Mouse (Mus musculus): Measurements from ENCODE around the gene Csnk1e. TPM values are rescaled to one million over a fixed set of nuclear protein-coding genes. Genes with fewer than 3 reads are reported as not detected.
A peak's percentile ranks its signal among the peaks of the same experiment; 100 is the strongest.
"Not testable (repeated sequence)": the region's sequence is repeated elsewhere in the genome, so short reads cannot be mapped to it uniquely, and the experiment has no call there.

Csnk1e gene
- polyA plus RNA-seq, 1 experiment from 2014 or later = 71.5 TPM

DNA sequence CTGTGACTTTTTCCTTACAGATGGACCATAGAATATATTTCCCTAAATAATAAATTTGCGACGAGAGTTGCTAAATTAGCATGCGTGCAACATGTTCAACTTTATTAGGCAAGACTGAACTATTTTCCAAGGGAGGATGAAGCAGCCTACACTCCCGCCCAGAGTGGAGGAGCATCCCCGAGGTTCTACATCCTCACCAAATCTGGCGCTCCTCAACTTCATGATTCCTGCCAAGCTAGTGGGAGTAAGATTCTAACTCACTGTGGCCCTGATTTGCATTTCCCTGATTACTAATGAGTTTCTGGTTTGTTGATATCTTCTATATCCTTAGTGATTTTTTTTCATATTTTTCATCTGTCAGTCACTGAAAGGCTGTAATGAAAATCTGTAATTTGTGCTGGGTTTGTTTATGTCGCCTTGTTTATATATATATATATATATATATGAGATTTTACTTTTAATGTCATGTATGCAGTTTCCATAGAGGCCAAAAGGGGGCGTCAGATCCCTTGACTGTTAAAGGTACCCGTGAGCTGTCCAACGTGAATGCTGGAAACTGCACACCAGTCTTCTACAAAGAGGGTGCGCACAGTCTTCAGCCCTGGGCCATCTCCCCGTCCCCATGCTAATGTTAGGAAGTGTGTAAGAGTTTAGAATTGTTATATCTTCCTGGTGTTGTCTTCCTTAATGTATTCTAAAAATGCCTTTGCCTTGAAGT is 18.4 kb upstream of the Csnk1e start:
- WGBS = 61% methylated on average over 12 of the region's 12 CpGs
- Histone ChIP-seq H3K4me2 (replicated peaks; ENCODE audit: low read depth, low read length) (no peak overlapping the region), H3K4me3 (ENCODE audit: low read length) (no peak overlapping the region), H3K36me3 (ENCODE audit: insufficient read depth, low read length) (no peaks in the 10 kb centered on the region), H3K9me3 (ENCODE audit: low read length) (peaks cover 3% of the 10 kb centered on the region; the same call in 1 of the 2 replicates), H3K27me3 (ENCODE audit: insufficient read depth, low read length) (no peaks in the 10 kb centered on the region), H3K4me1 (ENCODE audit: insufficient read depth, low read length) (peaks cover 4% of the 10 kb centered on the region; the same call in 1 of the 2 replicates), H3K9ac (replicated peaks; ENCODE audit: low read length) (no peak overlapping the region), H3K27ac (ENCODE audit: low read length) (no peak overlapping the region)
- no peak for ATAC-seq (ENCODE audit: low FRiP score, low TSS enrichment)

- Histone ChIP-seq H3K9ac (replicated peaks; ENCODE audit: low read length) (no peak overlapping the region), H3K4me2 (replicated peaks; ENCODE audit: low read depth, low read length) (no peak overlapping the region), H3K27me3 (ENCODE audit: insufficient read depth, low read length) (no peaks in the 10 kb centered on the region), H3K27ac (ENCODE audit: low read length) (no peak overlapping the region), H3K9me3 (ENCODE audit: low read length) (peaks cover 3% of the 10 kb centered on the region; the same call in 1 of the 2 replicates), H3K4me1 (ENCODE audit: insufficient read depth, low read length) (peaks cover 4% of the 10 kb centered on the region; the same call in 1 of the 2 replicates), H3K4me3 (ENCODE audit: low read length) (no peak overlapping the region), H3K36me3 (ENCODE audit: insufficient read depth, low read length) (no peaks in the 10 kb centered on the region)
- 89% methylated on average over 5 of the region's 5 CpGs for WGBS
- ATAC-seq (ENCODE audit: low FRiP score, low TSS enrichment) = no peak
Observed at GRCm38 (mm10) chr15:79473042-79473441, 17.7 kb upstream of the Csnk1e start.

DNA sequence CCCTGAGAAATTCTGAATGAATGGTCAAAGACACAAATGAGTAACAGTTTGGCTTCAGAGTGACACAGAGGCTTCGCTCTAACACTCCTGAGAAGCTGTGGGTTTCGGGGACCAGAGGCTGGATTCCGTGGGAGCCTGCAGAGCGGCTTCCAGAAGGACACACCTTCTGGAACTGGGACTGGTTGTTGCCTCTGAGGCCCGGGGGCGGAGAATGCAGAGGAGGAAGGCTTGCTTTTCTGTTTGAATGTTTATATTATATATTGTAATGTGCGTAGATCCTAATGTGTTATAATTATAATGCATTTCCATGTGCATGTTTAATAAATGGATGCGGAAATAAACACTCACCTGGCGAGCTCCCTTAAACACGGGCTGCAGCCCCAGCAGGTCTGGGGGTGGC is 15.7 kb upstream of the Csnk1e start:
- H3K36me3 ChIP-seq (ENCODE audit: insufficient read depth, low read length) = no peaks in the 10 kb centered on the region
- no peak for ATAC-seq (ENCODE audit: low FRiP score, low TSS enrichment)
- no peaks in the 10 kb centered on the region for H3K27me3 ChIP-seq (ENCODE audit: insufficient read depth, low read length)
- H3K9me3 ChIP-seq (ENCODE audit: low read length) = peaks cover 3% of the 10 kb centered on the region; the same call in 1 of the 2 replicates
- WGBS = 54% methylated on average over 10 of the region's 10 CpGs
- peaks cover 7% of the 10 kb centered on the region; the same call in 1 of the 2 replicates for H3K4me1 ChIP-seq (ENCODE audit: insufficient read depth, low read length)
- peak overlapping the region; percentile 36 for H3K4me3 ChIP-seq (ENCODE audit: low read length)
- no peak overlapping the region for H3K9ac ChIP-seq (replicated peaks; ENCODE audit: low read length)
- peak overlapping the region; percentile 47 for H3K4me2 ChIP-seq (replicated peaks; ENCODE audit: low read depth, low read length)
- no peak overlapping the region for H3K27ac ChIP-seq (ENCODE audit: low read length)

GRCm38 (mm10) chr15:79470583-79470982 is 15.2 kb upstream of the Csnk1e start:
- H3K27ac ChIP-seq (ENCODE audit: low read length) = no peak overlapping the region
- 25% methylated on average over 17 of the region's 17 CpGs for WGBS
- no peaks in the 10 kb centered on the region for H3K36me3 ChIP-seq (ENCODE audit: insufficient read depth, low read length)
- H3K9me3 ChIP-seq (ENCODE audit: low read length) = peaks cover 3% of the 10 kb centered on the region; the same call in 1 of the 2 replicates
- H3K4me2 ChIP-seq (replicated peaks; ENCODE audit: low read depth, low read length) = peak overlapping the region; percentile 47
- ATAC-seq (ENCODE audit: low FRiP score, low TSS enrichment) = no peak
- H3K4me3 ChIP-seq (ENCODE audit: low read length) = peak overlapping the region; percentile 36
- no peaks in the 10 kb centered on the region for H3K27me3 ChIP-seq (ENCODE audit: insufficient read depth, low read length)
- no peak overlapping the region for H3K9ac ChIP-seq (replicated peaks; ENCODE audit: low read length)
- H3K4me1 ChIP-seq (ENCODE audit: insufficient read depth, low read length) = peaks cover 7% of the 10 kb centered on the region; the same call in 1 of the 2 replicates

- H3K4me2 ChIP-seq (replicated peaks; ENCODE audit: low read depth, low read length) = no peak overlapping the region
- no peak overlapping the region for H3K27ac ChIP-seq (ENCODE audit: low read length)
- 70% methylated on average over 5 of the region's 5 CpGs for WGBS
- H3K9me3 ChIP-seq (ENCODE audit: low read length) = peaks cover 3% of the 10 kb centered on the region; the same call in 1 of the 2 replicates
- H3K36me3 ChIP-seq (ENCODE audit: insufficient read depth, low read length) = no peaks in the 10 kb centered on the region
- peaks cover 7% of the 10 kb centered on the region; the same call in 1 of the 2 replicates for H3K4me1 ChIP-seq (ENCODE audit: insufficient read depth, low read length)
- no peak overlapping the region for H3K4me3 ChIP-seq (ENCODE audit: low read length)
- no peak overlapping the region for H3K9ac ChIP-seq (replicated peaks; ENCODE audit: low read length)
- H3K27me3 ChIP-seq (ENCODE audit: insufficient read depth, low read length) = no peaks in the 10 kb centered on the region
- no peak for ATAC-seq (ENCODE audit: low FRiP score, low TSS enrichment)
Observed at GRCm38 (mm10) chr15:79469577-79469976, 14.2 kb upstream of the Csnk1e start.

- no peaks in the 10 kb centered on the region for H3K36me3 ChIP-seq (ENCODE audit: insufficient read depth, low read length)
- no peaks in the 10 kb centered on the region for H3K9me3 ChIP-seq (ENCODE audit: low read length)
- WGBS = 6% methylated on average over 18 of the region's 18 CpGs
- peaks cover 7% of the 10 kb centered on the region for H3K27me3 ChIP-seq (ENCODE audit: insufficient read depth, low read length)
- H3K27ac ChIP-seq (ENCODE audit: low read length) = no peak overlapping the region
- 0 out of 2 replicates have a peak overlapping the region, but pooled peaks have one; percentile 4 for H3K9ac ChIP-seq (replicated peaks; ENCODE audit: low read length)
- H3K4me2 ChIP-seq (replicated peaks; ENCODE audit: low read depth, low read length) = no peak overlapping the region
- peak; percentile 78 for ATAC-seq (ENCODE audit: low FRiP score, low TSS enrichment)
- H3K4me3 ChIP-seq (ENCODE audit: low read length) = no peak overlapping the region
- H3K4me1 ChIP-seq (ENCODE audit: insufficient read depth, low read length) = peaks cover 7% of the 10 kb centered on the region; the same call in 1 of the 2 replicates
Observed at GRCm38 (mm10) chr15:79466601-79467286, 11.4 kb upstream of the Csnk1e start.

- Histone ChIP-seq H3K4me3 (ENCODE audit: low read length) (no peak overlapping the region), H3K4me2 (replicated peaks; ENCODE audit: low read depth, low read length) (no peak overlapping the region), H3K4me1 (ENCODE audit: insufficient read depth, low read length) (peaks cover 7% of the 10 kb centered on the region; the same call in 1 of the 2 replicates), H3K27me3 (ENCODE audit: insufficient read depth, low read length) (no peaks in the 10 kb centered on the region; the same call in 1 of the 2 replicates), H3K27ac (ENCODE audit: low read length) (no peak overlapping the region), H3K9me3 (ENCODE audit: low read length) (no peaks in the 10 kb centered on the region), H3K9ac (replicated peaks; ENCODE audit: low read length) (no peak overlapping the region), H3K36me3 (ENCODE audit: insufficient read depth, low read length) (no peaks in the 10 kb centered on the region)
- no peak for ATAC-seq (ENCODE audit: low FRiP score, low TSS enrichment)
- 70% methylated on average over 6 of the region's 6 CpGs for WGBS
Observed at GRCm38 (mm10) chr15:79456546-79456945, 1.2 kb upstream of the Csnk1e start.

GRCm38 (mm10) chr15:79456104-79456503 is 738 bp upstream of the Csnk1e start:
- H3K36me3 ChIP-seq (ENCODE audit: insufficient read depth, low read length); H3K4me2 ChIP-seq (replicated peaks; ENCODE audit: low read depth, low read length); H3K4me1 ChIP-seq (ENCODE audit: insufficient read depth, low read length); H3K27me3 ChIP-seq (ENCODE audit: insufficient read depth, low read length); ATAC-seq (ENCODE audit: low FRiP score, low TSS enrichment); H3K27ac ChIP-seq (ENCODE audit: low read length); H3K4me3 ChIP-seq (ENCODE audit: low read length); H3K9me3 ChIP-seq (ENCODE audit: low read length); H3K9ac ChIP-seq (replicated peaks; ENCODE audit: low read length): not testable (repeated sequence)
- WGBS = 61% methylated on average over 6 of the region's 6 CpGs

- H3K4me2 ChIP-seq (replicated peaks; ENCODE audit: low read depth, low read length) = no peak overlapping the region
- no peak overlapping the region for H3K9ac ChIP-seq (replicated peaks; ENCODE audit: low read length)
- no peak overlapping the region for H3K27ac ChIP-seq (ENCODE audit: low read length)
- H3K27me3 ChIP-seq (ENCODE audit: insufficient read depth, low read length) = no peaks in the 10 kb centered on the region
- no peak for ATAC-seq (ENCODE audit: low FRiP score, low TSS enrichment)
- H3K36me3 ChIP-seq (ENCODE audit: insufficient read depth, low read length) = no peaks in the 10 kb centered on the region
- no peaks in the 10 kb centered on the region for H3K9me3 ChIP-seq (ENCODE audit: low read length)
- no peak overlapping the region for H3K4me3 ChIP-seq (ENCODE audit: low read length)
- peaks cover 7% of the 10 kb centered on the region; the same call in 1 of the 2 replicates for H3K4me1 ChIP-seq (ENCODE audit: insufficient read depth, low read length)
- WGBS = 87% methylated on average over 4 of the region's 4 CpGs
Observed at GRCm38 (mm10) chr15:79453831-79454230, 1.5 kb downstream of the Csnk1e start.

DNA sequence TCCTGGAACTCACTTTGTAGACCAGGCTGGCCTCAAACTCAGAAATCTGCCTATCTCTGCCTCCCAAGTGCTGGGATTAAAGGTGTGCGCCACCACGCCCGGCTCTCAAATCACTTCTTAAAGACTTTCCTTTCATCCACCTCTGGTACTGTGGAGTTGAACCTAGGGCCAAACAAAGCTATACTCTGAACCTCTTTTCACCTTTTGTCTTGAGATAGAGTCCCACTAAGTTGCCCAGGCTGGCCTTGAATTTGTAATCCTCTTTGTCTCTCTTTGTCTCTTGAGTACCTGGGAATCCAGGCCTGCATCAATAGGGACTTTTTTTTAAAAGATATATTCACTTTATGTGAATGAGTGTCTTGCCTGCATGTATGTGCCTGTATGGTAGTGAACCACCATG is 7.3 kb downstream of the Csnk1e start:
- Histone ChIP-seq H3K4me3 (ENCODE audit: low read length) (no peak overlapping the region), H3K27ac (ENCODE audit: low read length) (no peak overlapping the region), H3K4me2 (replicated peaks; ENCODE audit: low read depth, low read length) (no peak overlapping the region), H3K36me3 (ENCODE audit: insufficient read depth, low read length) (no peaks in the 10 kb centered on the region), H3K4me1 (ENCODE audit: insufficient read depth, low read length) (peaks cover 3% of the 10 kb centered on the region; the same call in 1 of the 2 replicates), H3K27me3 (ENCODE audit: insufficient read depth, low read length) (no peaks in the 10 kb centered on the region), H3K9me3 (ENCODE audit: low read length) (no peaks in the 10 kb centered on the region), H3K9ac (replicated peaks; ENCODE audit: low read length) (no peak overlapping the region)
- WGBS = 96% methylated on average over 3 of the region's 3 CpGs
- ATAC-seq (ENCODE audit: low FRiP score, low TSS enrichment) = no peak
